Mouse (Mus musculus): ENCODE data around the gene Pin1rt1. TPM values are rescaled to one million over a fixed set of nuclear protein-coding genes. Genes with fewer than 3 reads are reported as not detected.
A peak's percentile ranks its signal among the peaks of the same experiment; 100 is the strongest.

Pin1rt1 gene
- total and polyA plus RNA-seq, 2 experiments from 2014 or later = not detected

DNA sequence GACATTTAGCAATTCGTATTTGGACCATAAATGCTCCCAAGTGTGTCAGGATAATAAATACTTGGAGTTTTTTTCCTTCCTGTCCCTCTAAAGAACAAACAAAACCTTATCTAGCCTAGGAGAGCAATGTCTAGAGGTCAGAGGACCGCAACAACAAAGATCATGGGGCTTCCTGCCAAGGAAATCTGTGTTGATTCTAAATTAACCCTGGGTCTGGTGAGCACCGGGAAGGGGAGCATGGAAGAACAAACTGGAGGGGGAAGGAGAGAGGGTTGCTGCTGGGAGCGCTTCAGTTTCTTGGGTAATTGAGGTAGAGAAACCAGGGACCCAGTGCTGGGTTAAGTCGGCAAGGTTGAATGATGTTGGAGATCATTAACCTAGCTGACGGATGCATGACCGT is 27.0 kb upstream of the Pin1rt1 start:
- Histone ChIP-seq H3K4me1 (ENCODE audit: insufficient read depth) (peaks cover 10% of the 10 kb centered on the region; the same call in 1 of the 2 replicates), H3K4me3 (ENCODE audit: low read depth, low read length) (peak overlapping the region; percentile 72), H3K9ac (peak overlapping the region; percentile 51; the same call in 1 of the 2 replicates), H3K36me3 (ENCODE audit: insufficient read depth) (no peaks in the 10 kb centered on the region), H3K27ac (ENCODE audit: low read depth, low read length) (no peak overlapping the region), H3K27me3 (ENCODE audit: insufficient read depth, low read length) (peaks cover 3% of the 10 kb centered on the region; the same call in 1 of the 2 replicates), H3K9me3 (ENCODE audit: low read length) (no peaks in the 10 kb centered on the region), H3K4me2 (ENCODE audit: low read depth) (peak overlapping the region; percentile 99)
- ATAC-seq (no peak), DNase-seq (no peak)
- WGBS = 22% methylated on average over 7 of the region's 7 CpGs
- TF ChIP-seq CTCF (IDR thresholded peaks at IDR 0.05; ENCODE audit: low read depth) = no peak

DNA sequence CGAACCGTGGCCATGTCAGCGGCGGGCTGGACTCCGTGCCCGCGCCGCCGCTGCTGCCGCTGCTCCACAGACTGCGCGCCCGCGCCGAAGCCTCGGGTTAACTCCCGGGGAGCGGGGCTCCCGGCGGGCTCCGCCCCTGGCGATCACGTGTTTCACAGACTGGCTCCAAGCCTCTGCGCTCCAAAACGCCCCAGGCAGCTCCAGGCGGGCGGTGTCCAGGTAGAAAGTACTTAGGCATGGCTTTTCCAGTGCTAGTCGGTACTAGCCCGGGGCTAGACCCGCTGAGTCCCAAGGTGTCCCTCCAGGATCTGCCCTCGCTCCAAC is 26.5 kb upstream of the Pin1rt1 start, which contains the start of gene Depdc7:
Depdc7 (minus strand) TSS at position 138 of the 324 bp plus-strand sequence.
- DNase-seq (peak; percentile 73), ATAC-seq (peak; percentile 95)
- 2% methylated on average over 31 of the region's 31 CpGs for WGBS
- H3K36me3 ChIP-seq (ENCODE audit: insufficient read depth) = no peaks in the 10 kb centered on the region
- H3K9ac ChIP-seq = peak within 1 kb of the TSS; percentile 51
- peak within 1 kb of the TSS; percentile 72 for H3K4me3 ChIP-seq (ENCODE audit: low read depth, low read length)
- peaks cover 10% of the 10 kb centered on the region; the same call in 1 of the 2 replicates for H3K4me1 ChIP-seq (ENCODE audit: insufficient read depth)
- H3K27me3 ChIP-seq (ENCODE audit: insufficient read depth, low read length) = peaks cover 3% of the 10 kb centered on the region; the same call in 1 of the 2 replicates
- no peak for TF ChIP-seq CTCF (IDR thresholded peaks at IDR 0.05; ENCODE audit: low read depth)
- H3K4me2 ChIP-seq (ENCODE audit: low read depth) = peak within 1 kb of the TSS; percentile 99
- H3K27ac ChIP-seq (ENCODE audit: low read depth, low read length) = no peak within 1 kb of the TSS
- H3K9me3 ChIP-seq (ENCODE audit: low read length) = no peaks in the 10 kb centered on the region

- H3K4me2 ChIP-seq (ENCODE audit: low read depth) = peak overlapping the region; percentile 99
- 4% methylated on average over 44 of the region's 46 CpGs for WGBS
- H3K36me3 ChIP-seq (ENCODE audit: insufficient read depth) = no peaks in the 10 kb centered on the region
- H3K9ac ChIP-seq = peak overlapping the region; percentile 51
- TF ChIP-seq CTCF (IDR thresholded peaks at IDR 0.05; ENCODE audit: low read depth) = no peak
- peaks cover 10% of the 10 kb centered on the region; the same call in 1 of the 2 replicates for H3K4me1 ChIP-seq (ENCODE audit: insufficient read depth)
- no peaks in the 10 kb centered on the region for H3K9me3 ChIP-seq (ENCODE audit: low read length)
- peak overlapping the region; percentile 72 for H3K4me3 ChIP-seq (ENCODE audit: low read depth, low read length)
- H3K27me3 ChIP-seq (ENCODE audit: insufficient read depth, low read length) = peaks cover 3% of the 10 kb centered on the region; the same call in 1 of the 2 replicates
- no peak for DNase-seq
- ATAC-seq = no peak; the same call in 1 of the 2 replicates
- H3K27ac ChIP-seq (ENCODE audit: low read depth, low read length) = no peak overlapping the region
Measured at GRCm38 (mm10) chr2:104741896-104742740, 25.9 kb upstream of the Pin1rt1 start.

DNA sequence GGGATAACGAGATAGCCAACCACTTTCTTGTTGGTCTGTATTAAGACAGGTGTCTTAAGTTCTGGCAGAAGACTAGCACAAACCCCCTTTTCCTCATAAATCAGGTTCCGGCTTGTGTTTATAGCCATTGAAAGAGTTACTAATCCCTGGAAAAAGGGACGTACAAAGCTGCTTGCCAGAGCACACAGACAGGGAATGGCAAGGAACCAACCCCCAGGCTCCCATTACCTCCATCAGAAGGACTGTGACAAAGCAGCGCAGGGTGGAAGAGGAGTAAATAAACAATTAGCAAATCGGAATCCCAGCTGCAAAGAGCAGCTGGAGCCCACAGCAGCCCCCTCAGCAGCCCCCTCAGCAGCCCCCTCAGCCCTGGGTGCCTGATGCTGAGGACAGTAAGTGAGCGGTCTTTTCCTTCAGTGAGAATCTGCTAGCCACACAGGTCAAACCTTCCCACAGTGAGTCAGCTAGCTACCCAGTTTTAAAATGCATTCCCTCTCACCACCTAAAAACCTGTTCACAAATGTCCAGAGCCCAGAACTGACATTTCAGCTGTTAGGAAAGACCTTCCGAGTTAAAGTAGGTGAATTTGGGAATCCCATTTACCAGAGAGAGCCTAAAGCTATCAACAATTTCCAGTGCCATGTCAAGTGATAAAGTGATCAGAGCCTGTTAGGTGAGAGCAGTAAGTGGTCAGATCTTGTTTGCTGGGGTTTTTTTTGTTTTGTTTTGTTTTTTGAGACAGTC is 25.0 kb upstream of the Pin1rt1 start:
- no peak for DNase-seq
- no peak overlapping the region for H3K9ac ChIP-seq
- H3K27ac ChIP-seq (ENCODE audit: low read depth, low read length) = no peak overlapping the region
- peak; percentile 20; the same call in 1 of the 2 replicates for ATAC-seq
- no peak for TF ChIP-seq CTCF (IDR thresholded peaks at IDR 0.05; ENCODE audit: low read depth)
- peaks cover 3% of the 10 kb centered on the region; the same call in 1 of the 2 replicates for H3K27me3 ChIP-seq (ENCODE audit: insufficient read depth, low read length)
- no peak overlapping the region for H3K4me2 ChIP-seq (ENCODE audit: low read depth)
- H3K4me1 ChIP-seq (ENCODE audit: insufficient read depth) = peaks cover 10% of the 10 kb centered on the region; the same call in 1 of the 2 replicates
- H3K4me3 ChIP-seq (ENCODE audit: low read depth, low read length) = no peak overlapping the region
- H3K9me3 ChIP-seq (ENCODE audit: low read length) = no peaks in the 10 kb centered on the region
- H3K36me3 ChIP-seq (ENCODE audit: insufficient read depth) = no peaks in the 10 kb centered on the region
- 19% methylated on average over 7 of the region's 7 CpGs for WGBS

DNA sequence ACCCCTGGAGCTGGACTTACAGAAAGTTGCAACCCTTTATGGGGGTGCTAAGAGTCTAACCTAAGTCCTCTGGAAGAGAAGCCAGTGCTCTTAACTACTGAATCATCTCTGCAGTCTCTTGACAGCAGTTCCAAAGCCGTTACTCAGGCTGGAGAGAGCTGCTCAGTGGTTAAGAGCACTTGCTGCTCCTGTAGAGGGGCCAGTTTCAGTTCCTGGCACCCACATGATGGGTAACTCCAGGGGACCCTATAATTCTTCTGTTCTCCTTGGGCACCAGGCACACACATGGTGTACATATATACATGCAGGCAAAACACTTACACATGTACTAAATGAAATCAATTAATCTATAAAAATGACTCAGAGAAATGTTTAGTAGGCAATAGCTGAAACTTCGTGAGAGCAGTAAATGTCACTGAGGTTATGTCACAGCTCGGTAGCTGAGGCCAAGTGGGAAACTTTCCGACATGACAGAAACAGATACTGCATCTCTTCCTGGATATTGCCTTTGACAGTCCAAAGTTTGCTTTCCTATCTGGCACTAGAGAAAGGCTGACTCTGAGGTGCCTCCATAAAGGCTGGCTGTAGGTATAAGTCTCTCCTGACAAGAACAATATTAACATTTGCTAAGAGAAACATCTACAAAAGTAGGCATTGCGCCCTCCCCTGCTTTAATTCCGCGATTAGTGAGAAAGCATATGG is 24.2 kb upstream of the Pin1rt1 start:
- no peak for ATAC-seq
- TF ChIP-seq CTCF (IDR thresholded peaks at IDR 0.05; ENCODE audit: low read depth) = no peak
- H3K4me1 ChIP-seq (ENCODE audit: insufficient read depth) = peaks cover 10% of the 10 kb centered on the region; the same call in 1 of the 2 replicates
- peaks cover 3% of the 10 kb centered on the region; the same call in 1 of the 2 replicates for H3K27me3 ChIP-seq (ENCODE audit: insufficient read depth, low read length)
- H3K9ac ChIP-seq = no peak overlapping the region
- no peaks in the 10 kb centered on the region for H3K9me3 ChIP-seq (ENCODE audit: low read length)
- DNase-seq = no peak
- WGBS = 49% methylated on average over 7 of the region's 7 CpGs
- no peak overlapping the region for H3K27ac ChIP-seq (ENCODE audit: low read depth, low read length)
- H3K36me3 ChIP-seq (ENCODE audit: insufficient read depth) = no peaks in the 10 kb centered on the region
- no peak overlapping the region for H3K4me3 ChIP-seq (ENCODE audit: low read depth, low read length)
- H3K4me2 ChIP-seq (ENCODE audit: low read depth) = no peak overlapping the region

DNA sequence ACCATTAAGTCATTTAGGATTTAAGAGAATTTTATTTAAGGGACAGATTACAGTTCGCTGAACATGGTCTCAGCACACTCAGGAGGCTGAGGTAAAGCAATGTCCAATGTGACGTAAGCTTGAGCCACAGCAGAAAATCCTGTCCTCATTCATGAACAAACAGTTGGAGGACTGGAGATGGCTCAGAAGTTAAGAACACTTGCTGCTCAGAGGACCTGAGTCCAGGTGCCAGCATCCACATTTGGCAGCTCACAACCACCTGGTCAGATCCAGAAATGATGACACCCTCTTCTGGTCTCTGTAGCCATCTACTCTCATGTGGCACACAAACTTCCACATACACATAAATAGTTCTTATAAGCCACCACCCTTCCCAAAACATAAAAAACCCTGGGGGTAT is 23.5 kb upstream of the Pin1rt1 start:
- no peak overlapping the region for H3K4me2 ChIP-seq (ENCODE audit: low read depth)
- H3K4me1 ChIP-seq (ENCODE audit: insufficient read depth) = peaks cover 10% of the 10 kb centered on the region; the same call in 1 of the 2 replicates
- no peak overlapping the region for H3K4me3 ChIP-seq (ENCODE audit: low read depth, low read length)
- no peak for ATAC-seq
- no peak overlapping the region for H3K9ac ChIP-seq
- no peak overlapping the region for H3K27ac ChIP-seq (ENCODE audit: low read depth, low read length)
- no peaks in the 10 kb centered on the region for H3K36me3 ChIP-seq (ENCODE audit: insufficient read depth)
- DNase-seq = no peak
- no peak for TF ChIP-seq CTCF (IDR thresholded peaks at IDR 0.05; ENCODE audit: low read depth)
- no peaks in the 10 kb centered on the region for H3K9me3 ChIP-seq (ENCODE audit: low read length)
- peaks cover 3% of the 10 kb centered on the region; the same call in 1 of the 2 replicates for H3K27me3 ChIP-seq (ENCODE audit: insufficient read depth, low read length)
- WGBS = 86% methylated on average over 2 of the region's 2 CpGs

Measured in forebrain, postnatal 0 days (tissue).